Mouse (Mus musculus): ENCODE measurements around the gene 1700057G04Rik. TPM values are rescaled to one million over a fixed set of nuclear protein-coding genes. Genes with fewer than 3 reads are reported as not detected.

Gene 1700057G04Rik
- total and polyA plus RNA-seq, 3 experiments: 0.22 TPM; not detected in 2

DNA sequence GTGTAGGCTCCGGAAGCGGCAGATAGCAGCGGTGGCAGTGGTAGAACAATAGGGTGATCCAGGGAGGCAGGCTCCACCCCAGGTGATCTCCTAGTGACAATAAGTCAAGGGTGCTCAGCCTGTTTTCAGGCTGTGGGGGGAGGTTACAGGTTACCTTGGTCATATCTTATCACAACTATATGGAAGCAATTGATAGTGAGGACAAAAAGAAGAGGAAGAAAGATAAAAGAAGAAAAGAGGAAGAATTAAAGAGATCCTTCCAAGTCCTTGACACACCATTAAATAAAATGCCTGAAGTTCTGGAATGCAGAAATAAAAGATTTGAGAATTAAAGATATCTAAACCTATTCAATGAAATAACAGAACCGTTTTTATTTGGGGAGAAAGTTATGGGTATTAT is 17.6 kb downstream of the 1700057G04Rik start:
- Histone ChIP-seq H3K27me3 (ENCODE audit: insufficient read depth, low read length) (no peaks in the 10 kb centered on the region), H3K9me3 (replicated peaks) (no peaks in the 10 kb centered on the region), H3K36me3 (replicated peaks) (no peaks in the 10 kb centered on the region), H3K4me1 (ENCODE audit: insufficient read depth, low read depth, low read length) (peaks cover 12% of the 10 kb centered on the region), H3K4me3 (ENCODE audit: low read depth, low read length) (no peak overlapping the region)
- TF ChIP-seq GATA1 (IDR thresholded peaks at IDR 0.05; ENCODE audit: borderline replicate concordance, low read length) (no peak), CTCF (IDR thresholded peaks at IDR 0.05; ENCODE audit: low read depth, low read length) (no peak), TAL1 (conservative IDR thresholded peaks at IDR 0.05; ENCODE audit: low read depth, low read length) (no peak), GATA2 (IDR thresholded peaks at IDR 0.05; ENCODE audit: borderline replicate concordance, low read depth, low read length) (no peak), POLR2AphosphoS5 (IDR thresholded peaks at IDR 0.05; ENCODE audit: insufficient replicate concordance, low read depth, low read length) (no peak)
- ATAC-seq (ENCODE audit: extremely low read depth, insufficient number of reproducible peaks, low FRiP score, poor library complexity, severe bottlenecking) (peak; percentile 45), DNase-seq (ENCODE audit: low spot score) (no peak)

GRCm38 (mm10) chr9:92331383-92331782 is 22.2 kb downstream of the 1700057G04Rik start:
- no peaks in the 10 kb centered on the region for H3K9me3 ChIP-seq (replicated peaks)
- no peak for DNase-seq (ENCODE audit: low spot score)
- H3K36me3 ChIP-seq (replicated peaks): no peaks in the 10 kb centered on the region
- H3K27me3 ChIP-seq (ENCODE audit: insufficient read depth, low read length): no peaks in the 10 kb centered on the region
- H3K4me3 ChIP-seq (ENCODE audit: low read depth, low read length): no peak overlapping the region
- H3K4me1 ChIP-seq (ENCODE audit: insufficient read depth, low read depth, low read length): peaks cover 15% of the 10 kb centered on the region
- no peak for TF ChIP-seq GATA1 (IDR thresholded peaks at IDR 0.05; ENCODE audit: borderline replicate concordance, low read length)
- no peak for TF ChIP-seq TAL1 (conservative IDR thresholded peaks at IDR 0.05; ENCODE audit: low read depth, low read length)
- no peak for TF ChIP-seq GATA2 (IDR thresholded peaks at IDR 0.05; ENCODE audit: borderline replicate concordance, low read depth, low read length)
- TF ChIP-seq POLR2AphosphoS5 (IDR thresholded peaks at IDR 0.05; ENCODE audit: insufficient replicate concordance, low read depth, low read length): no peak
- TF ChIP-seq CTCF (IDR thresholded peaks at IDR 0.05; ENCODE audit: low read depth, low read length): no peak
- no peak for ATAC-seq (ENCODE audit: extremely low read depth, insufficient number of reproducible peaks, low FRiP score, poor library complexity, severe bottlenecking)

DNA sequence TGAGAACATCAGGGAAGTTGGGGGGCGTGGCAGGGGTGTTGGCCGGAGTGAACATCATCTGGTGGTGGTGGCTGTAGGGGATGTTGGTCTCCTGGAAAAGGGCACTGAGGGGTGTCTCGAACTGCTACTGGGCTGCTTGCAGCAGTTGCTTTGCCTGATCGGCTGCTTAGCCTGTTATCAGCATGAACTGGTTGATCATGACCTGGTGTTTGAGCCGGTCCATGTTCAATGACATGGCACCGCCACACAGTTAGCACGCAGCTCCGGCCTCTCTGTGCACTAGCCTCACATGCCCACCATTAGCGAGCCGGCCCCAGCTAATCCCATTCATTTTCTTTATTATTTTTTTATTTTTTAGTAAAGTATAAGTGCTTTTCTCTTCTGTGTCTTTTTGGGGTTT is 25.7 kb downstream of the 1700057G04Rik start:
- peaks cover 11% of the 10 kb centered on the region for H3K4me1 ChIP-seq (ENCODE audit: insufficient read depth, low read depth, low read length)
- DNase-seq (ENCODE audit: low spot score) (no peak), ATAC-seq (ENCODE audit: extremely low read depth, insufficient number of reproducible peaks, low FRiP score, poor library complexity, severe bottlenecking) (no peak)
- H3K4me3 ChIP-seq (ENCODE audit: low read depth, low read length): no peak overlapping the region
- no peaks in the 10 kb centered on the region for H3K27me3 ChIP-seq (ENCODE audit: insufficient read depth, low read length)
- H3K36me3 ChIP-seq (replicated peaks): no peaks in the 10 kb centered on the region
- H3K9me3 ChIP-seq (replicated peaks): no peaks in the 10 kb centered on the region
- no peak for TF ChIP-seq CTCF (IDR thresholded peaks at IDR 0.05; ENCODE audit: low read depth, low read length)
- no peak for TF ChIP-seq POLR2AphosphoS5 (IDR thresholded peaks at IDR 0.05; ENCODE audit: insufficient replicate concordance, low read depth, low read length)
- no peak for TF ChIP-seq GATA1 (IDR thresholded peaks at IDR 0.05; ENCODE audit: borderline replicate concordance, low read length)
- TF ChIP-seq TAL1 (conservative IDR thresholded peaks at IDR 0.05; ENCODE audit: low read depth, low read length): no peak
- TF ChIP-seq GATA2 (IDR thresholded peaks at IDR 0.05; ENCODE audit: borderline replicate concordance, low read depth, low read length): no peak

DNA sequence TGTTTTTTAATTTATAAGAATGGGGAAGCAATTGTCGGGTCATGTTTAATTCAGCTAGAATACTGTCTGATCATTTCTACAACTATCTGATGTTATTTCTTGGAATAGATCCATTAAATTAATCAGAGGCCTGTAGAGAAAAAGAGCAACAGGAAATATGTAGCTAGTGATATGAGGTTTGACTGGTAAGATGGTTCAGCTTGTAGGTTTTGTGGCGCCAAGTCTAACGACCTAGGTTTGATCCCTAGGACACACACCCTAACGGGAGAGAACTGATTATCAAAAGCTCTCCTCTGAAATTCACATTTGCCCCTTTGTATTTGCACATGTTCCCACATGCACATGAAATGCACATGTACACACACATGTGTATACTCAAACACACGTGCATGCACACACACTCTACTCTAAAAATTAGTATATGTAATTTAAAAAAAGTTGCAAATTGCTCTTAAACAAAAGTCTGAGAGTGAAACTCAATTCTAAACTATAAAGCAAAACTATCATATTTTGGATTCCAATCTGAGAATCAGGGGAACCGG is 26.2 kb downstream of the 1700057G04Rik start:
- TF ChIP-seq TAL1 (conservative IDR thresholded peaks at IDR 0.05; ENCODE audit: low read depth, low read length) (no peak), POLR2AphosphoS5 (IDR thresholded peaks at IDR 0.05; ENCODE audit: insufficient replicate concordance, low read depth, low read length) (no peak), GATA1 (IDR thresholded peaks at IDR 0.05; ENCODE audit: borderline replicate concordance, low read length) (no peak)
- DNase-seq (ENCODE audit: low spot score): no peak

DNA sequence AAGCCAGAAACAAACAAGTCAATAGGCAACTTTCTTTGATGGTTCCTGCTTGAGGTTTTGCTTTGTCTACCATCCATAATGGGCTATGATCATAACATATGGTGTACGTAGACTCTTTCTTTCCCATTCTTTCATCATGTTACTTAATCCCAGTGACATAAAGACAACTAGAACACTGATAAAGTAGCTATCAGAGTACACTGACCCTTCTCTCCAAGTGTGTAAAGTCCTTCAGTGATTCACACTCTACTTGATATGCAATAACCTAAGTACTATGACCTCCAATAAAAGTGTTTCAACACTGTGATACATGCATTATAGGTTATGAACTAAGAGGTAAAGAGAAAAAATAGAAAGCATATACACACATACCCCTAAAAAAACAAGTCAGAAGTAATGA is 27.9 kb downstream of the 1700057G04Rik start:
- TF ChIP-seq GATA2 (IDR thresholded peaks at IDR 0.05; ENCODE audit: borderline replicate concordance, low read depth, low read length): no peak
- TF ChIP-seq TAL1 (conservative IDR thresholded peaks at IDR 0.05; ENCODE audit: low read depth, low read length): no peak
- no peak for TF ChIP-seq POLR2AphosphoS5 (IDR thresholded peaks at IDR 0.05; ENCODE audit: insufficient replicate concordance, low read depth, low read length)
- TF ChIP-seq CTCF (IDR thresholded peaks at IDR 0.05; ENCODE audit: low read depth, low read length): no peak
- no peak for TF ChIP-seq GATA1 (IDR thresholded peaks at IDR 0.05; ENCODE audit: borderline replicate concordance, low read length)
- no peak for DNase-seq (ENCODE audit: low spot score)

More for the DNA sequence above, 26.2 kb downstream of the 1700057G04Rik start:
- no peak for ATAC-seq (ENCODE audit: extremely low read depth, insufficient number of reproducible peaks, low FRiP score, poor library complexity, severe bottlenecking)
- no peaks in the 10 kb centered on the region for H3K36me3 ChIP-seq (replicated peaks)
- H3K9me3 ChIP-seq (replicated peaks): no peaks in the 10 kb centered on the region
- H3K4me1 ChIP-seq (ENCODE audit: insufficient read depth, low read depth, low read length): peaks cover 11% of the 10 kb centered on the region
- no peak overlapping the region for H3K4me3 ChIP-seq (ENCODE audit: low read depth, low read length)
- H3K27me3 ChIP-seq (ENCODE audit: insufficient read depth, low read length): no peaks in the 10 kb centered on the region

GRCm38 (mm10) chr9:92337661-92338060 is 28.5 kb downstream of the 1700057G04Rik start:
- no peak overlapping the region for H3K4me3 ChIP-seq (ENCODE audit: low read depth, low read length)
- TF ChIP-seq GATA2 (IDR thresholded peaks at IDR 0.05; ENCODE audit: borderline replicate concordance, low read depth, low read length) (no peak), GATA1 (IDR thresholded peaks at IDR 0.05; ENCODE audit: borderline replicate concordance, low read length) (no peak), TAL1 (conservative IDR thresholded peaks at IDR 0.05; ENCODE audit: low read depth, low read length) (no peak), CTCF (IDR thresholded peaks at IDR 0.05; ENCODE audit: low read depth, low read length) (no peak), POLR2AphosphoS5 (IDR thresholded peaks at IDR 0.05; ENCODE audit: insufficient replicate concordance, low read depth, low read length) (no peak)
- DNase-seq (ENCODE audit: low spot score): no peak
- ATAC-seq (ENCODE audit: extremely low read depth, insufficient number of reproducible peaks, low FRiP score, poor library complexity, severe bottlenecking): no peak
- no peaks in the 10 kb centered on the region for H3K27me3 ChIP-seq (ENCODE audit: insufficient read depth, low read length)
- no peaks in the 10 kb centered on the region for H3K9me3 ChIP-seq (replicated peaks)
- no peaks in the 10 kb centered on the region for H3K36me3 ChIP-seq (replicated peaks)
- peaks cover 7% of the 10 kb centered on the region for H3K4me1 ChIP-seq (ENCODE audit: insufficient read depth, low read depth, low read length)

More for the DNA sequence above, 27.9 kb downstream of the 1700057G04Rik start:
- Histone ChIP-seq H3K4me3 (ENCODE audit: low read depth, low read length) (no peak overlapping the region), H3K36me3 (replicated peaks) (no peaks in the 10 kb centered on the region), H3K4me1 (ENCODE audit: insufficient read depth, low read depth, low read length) (peaks cover 11% of the 10 kb centered on the region), H3K27me3 (ENCODE audit: insufficient read depth, low read length) (no peaks in the 10 kb centered on the region), H3K9me3 (replicated peaks) (no peaks in the 10 kb centered on the region)
- ATAC-seq (ENCODE audit: extremely low read depth, insufficient number of reproducible peaks, low FRiP score, poor library complexity, severe bottlenecking): no peak
